Mouse (Mus musculus): ENCODE data around the gene Pigu. TPM values are rescaled to one million over a fixed set of nuclear protein-coding genes. Genes with fewer than 3 reads are reported as not detected.

Pigu gene
- total and polyA plus RNA-seq, 2 experiments, result 9.3 to 24.0 TPM

DNA sequence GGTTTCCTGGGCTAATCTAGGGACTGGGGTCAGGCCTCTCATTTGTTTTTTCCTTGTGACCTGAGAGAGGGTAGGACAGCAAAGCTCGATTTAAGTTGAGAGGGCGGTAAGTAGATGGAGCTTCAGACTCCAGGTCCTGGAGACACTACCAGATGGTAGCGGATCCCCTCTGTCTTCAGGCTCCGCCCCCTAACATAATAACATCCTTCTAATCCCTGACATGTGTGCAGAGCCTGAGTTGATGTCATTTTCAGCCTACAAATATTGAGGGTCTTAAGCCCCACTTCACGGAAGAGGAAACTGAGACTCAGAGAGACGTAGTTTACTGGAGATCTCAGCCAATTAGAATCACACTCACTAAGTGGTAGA is 25.1 kb upstream of the Pigu start:
- H3K9ac ChIP-seq (ENCODE audit: low read depth, low read length), result peak overlapping the region; percentile 92
- WGBS, result 7% methylated on average over 6 of the region's 6 CpGs
- H3K27me3 ChIP-seq (ENCODE audit: control insufficient read depth, insufficient read depth, low read length), result no peaks in the 10 kb centered on the region
- peak overlapping the region; percentile 78 for H3K4me3 ChIP-seq (ENCODE audit: insufficient read depth, low read depth, low read length)
- H3K4me1 ChIP-seq (ENCODE audit: control insufficient read depth, insufficient read depth, low read length), result peaks cover 33% of the 10 kb centered on the region
- peaks cover 27% of the 10 kb centered on the region for H3K36me3 ChIP-seq (ENCODE audit: control insufficient read depth, insufficient read depth, low read length)
- no peak for DNase-seq (ENCODE audit: extremely low read depth, low read depth, low spot score)
- peak overlapping the region; percentile 97 for H3K27ac ChIP-seq (replicated peaks; ENCODE audit: insufficient read depth, low read depth, low read length)
- no peak for TF ChIP-seq CTCF (IDR thresholded peaks at IDR 0.05; ENCODE audit: low read depth, low read length)
- no peak for TF ChIP-seq POLR2A (IDR thresholded peaks at IDR 0.05; ENCODE audit: extremely low read depth, insufficient read depth, low read length)
- H3K79me2 ChIP-seq (ENCODE audit: control insufficient read depth, insufficient read depth, low read length), result peaks cover 16% of the 10 kb centered on the region; the same call in 1 of the 2 replicates

DNA sequence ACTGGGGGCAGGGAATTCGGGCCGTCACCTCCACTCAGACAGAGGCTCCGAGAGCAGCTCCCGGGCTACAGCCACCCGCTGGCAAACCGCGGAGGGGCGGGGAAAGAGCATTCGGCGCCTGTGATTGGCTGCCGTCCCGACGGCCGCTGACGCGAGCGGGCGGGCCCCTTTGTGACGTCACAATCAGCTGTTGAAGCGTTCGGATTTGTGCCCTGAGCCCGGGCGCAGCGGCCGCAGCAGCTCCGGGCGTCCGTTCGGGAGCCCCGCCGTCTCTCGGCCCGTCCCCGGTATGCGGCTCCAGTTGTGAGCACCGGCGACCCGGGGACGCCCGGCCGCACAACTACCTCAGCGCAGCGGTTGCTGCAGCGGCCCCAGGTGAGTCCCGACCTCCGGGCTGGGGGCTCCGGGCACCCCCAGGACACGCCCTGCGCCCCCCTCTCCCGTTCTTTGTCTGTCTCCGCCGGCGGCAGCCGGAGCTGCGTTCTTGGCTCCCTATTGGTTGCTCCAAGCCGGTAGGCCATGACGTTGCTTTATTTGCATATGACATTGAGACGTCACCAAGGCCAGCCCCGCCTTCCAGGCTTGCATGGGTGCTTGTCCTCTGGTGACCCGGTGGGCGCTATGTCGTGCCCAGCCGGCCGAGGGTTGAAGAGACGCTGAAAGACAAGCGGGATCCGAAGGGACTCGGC is 24.6 kb upstream of the Pigu start:
- Histone ChIP-seq H3K4me1 (ENCODE audit: control insufficient read depth, insufficient read depth, low read length) (peaks cover 33% of the 10 kb centered on the region), H3K27ac (replicated peaks; ENCODE audit: insufficient read depth, low read depth, low read length) (peak overlapping the region; percentile 99), H3K9ac (ENCODE audit: low read depth, low read length) (peak overlapping the region; percentile 96), H3K79me2 (ENCODE audit: control insufficient read depth, insufficient read depth, low read length) (peaks cover 16% of the 10 kb centered on the region; the same call in 1 of the 2 replicates), H3K36me3 (ENCODE audit: control insufficient read depth, insufficient read depth, low read length) (peaks cover 21% of the 10 kb centered on the region), H3K4me3 (ENCODE audit: insufficient read depth, low read depth, low read length) (peak overlapping the region; percentile 78), H3K27me3 (ENCODE audit: control insufficient read depth, insufficient read depth, low read length) (no peaks in the 10 kb centered on the region)
- WGBS, result under 1% methylated on average over 68 of the region's 68 CpGs
- DNase-seq (ENCODE audit: extremely low read depth, low read depth, low spot score), result peak; percentile 94
- peak; percentile 69 for TF ChIP-seq POLR2A (IDR thresholded peaks at IDR 0.05; ENCODE audit: extremely low read depth, insufficient read depth, low read length)
- TF ChIP-seq CTCF (IDR thresholded peaks at IDR 0.05; ENCODE audit: low read depth, low read length), result no peak

DNA sequence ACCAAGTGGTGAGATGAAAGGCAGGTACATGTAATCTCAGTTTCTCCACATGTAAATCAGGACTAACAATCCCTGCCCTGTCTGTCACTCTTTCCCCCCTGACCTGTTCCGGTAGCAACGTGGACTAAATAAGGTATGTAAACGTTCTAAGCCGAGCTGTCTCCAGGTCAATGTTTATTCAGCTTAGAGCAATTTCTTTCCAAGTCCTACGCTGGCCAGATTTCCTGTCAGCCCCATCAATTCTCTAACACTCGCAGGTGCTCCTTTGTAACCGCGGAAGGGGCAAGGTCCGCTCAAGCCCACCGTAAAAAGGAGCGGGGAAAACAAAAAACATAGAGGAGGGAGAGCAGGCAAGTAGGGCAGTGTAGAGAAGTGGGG is 23.8 kb upstream of the Pigu start:
- H3K79me2 ChIP-seq (ENCODE audit: control insufficient read depth, insufficient read depth, low read length), result peaks cover 16% of the 10 kb centered on the region; the same call in 1 of the 2 replicates
- H3K36me3 ChIP-seq (ENCODE audit: control insufficient read depth, insufficient read depth, low read length), result peaks cover 19% of the 10 kb centered on the region
- H3K4me1 ChIP-seq (ENCODE audit: control insufficient read depth, insufficient read depth, low read length), result peaks cover 33% of the 10 kb centered on the region
- no peaks in the 10 kb centered on the region for H3K27me3 ChIP-seq (ENCODE audit: control insufficient read depth, insufficient read depth, low read length)
- WGBS, result 5% methylated on average over 11 of the region's 11 CpGs
- DNase-seq (ENCODE audit: extremely low read depth, low read depth, low spot score), result peak; percentile 87
- H3K9ac ChIP-seq (ENCODE audit: low read depth, low read length), result peak overlapping the region; percentile 87
- TF ChIP-seq POLR2A (IDR thresholded peaks at IDR 0.05; ENCODE audit: extremely low read depth, insufficient read depth, low read length) (no peak), CTCF (IDR thresholded peaks at IDR 0.05; ENCODE audit: low read depth, low read length) (no peak)
- peak overlapping the region; percentile 51 for H3K4me3 ChIP-seq (ENCODE audit: insufficient read depth, low read depth, low read length)
- peak overlapping the region; percentile 99 for H3K27ac ChIP-seq (replicated peaks; ENCODE audit: insufficient read depth, low read depth, low read length)

DNA sequence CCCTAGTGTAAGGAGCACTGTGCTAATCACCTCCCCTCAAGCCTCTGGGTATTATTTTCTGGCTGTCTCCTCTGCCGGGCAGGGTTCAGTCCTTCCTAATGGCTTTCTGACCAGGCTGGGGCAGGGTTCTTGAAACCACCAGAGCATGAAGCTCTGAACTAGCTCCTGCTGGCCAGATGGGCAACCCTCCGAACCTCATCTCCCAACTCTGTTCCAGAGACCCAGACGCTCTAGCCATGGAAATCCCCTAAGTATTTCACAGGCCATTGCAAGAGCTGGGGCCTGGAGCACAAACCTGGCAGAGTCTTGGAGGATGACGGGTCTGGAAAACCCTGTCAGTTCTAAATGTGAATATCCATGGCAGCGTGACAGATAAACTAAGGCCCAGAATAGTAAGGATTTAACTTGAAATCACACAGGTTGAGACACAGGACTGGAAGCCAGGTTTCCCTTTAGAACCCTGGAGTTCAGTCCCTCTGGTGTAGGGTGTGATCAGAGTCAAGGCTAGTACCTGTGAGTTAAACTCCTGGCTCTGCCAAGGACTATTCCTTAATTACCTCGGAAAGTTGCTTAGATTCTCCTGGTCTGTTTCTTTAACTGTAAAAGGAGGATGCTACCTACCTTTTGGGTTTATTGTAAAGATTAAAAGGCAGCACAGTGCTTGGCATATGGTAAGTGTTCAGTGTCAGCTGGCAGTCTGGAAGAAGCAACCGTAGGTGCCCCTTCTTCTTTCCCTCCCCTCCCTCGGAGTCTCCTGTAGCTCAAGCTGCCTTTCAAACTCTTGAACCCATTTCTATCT is 23.2 kb upstream of the Pigu start, which contains the start of gene Trp53inp2:
Trp53inp2 (plus strand) TSS at position 799 of the 799 bp plus-strand sequence.
- TF ChIP-seq CTCF (IDR thresholded peaks at IDR 0.05; ENCODE audit: low read depth, low read length), result no peak
- TF ChIP-seq POLR2A (IDR thresholded peaks at IDR 0.05; ENCODE audit: extremely low read depth, insufficient read depth, low read length), result no peak
- peaks cover 28% of the 10 kb centered on the region for H3K4me1 ChIP-seq (ENCODE audit: control insufficient read depth, insufficient read depth, low read length)
- H3K27me3 ChIP-seq (ENCODE audit: control insufficient read depth, insufficient read depth, low read length), result no peaks in the 10 kb centered on the region
- peaks cover 14% of the 10 kb centered on the region for H3K36me3 ChIP-seq (ENCODE audit: control insufficient read depth, insufficient read depth, low read length)
- peak within 1 kb of the TSS; percentile 96 for H3K9ac ChIP-seq (ENCODE audit: low read depth, low read length)
- H3K4me3 ChIP-seq (ENCODE audit: insufficient read depth, low read depth, low read length), result peak within 1 kb of the TSS; percentile 78
- H3K79me2 ChIP-seq (ENCODE audit: control insufficient read depth, insufficient read depth, low read length), result peaks cover 16% of the 10 kb centered on the region; the same call in 1 of the 2 replicates
- WGBS, result 32% methylated on average over 8 of the region's 8 CpGs
- H3K27ac ChIP-seq (replicated peaks; ENCODE audit: insufficient read depth, low read depth, low read length), result peak within 1 kb of the TSS; percentile 99
- DNase-seq (ENCODE audit: extremely low read depth, low read depth, low spot score), result peak; percentile 65

DNA sequence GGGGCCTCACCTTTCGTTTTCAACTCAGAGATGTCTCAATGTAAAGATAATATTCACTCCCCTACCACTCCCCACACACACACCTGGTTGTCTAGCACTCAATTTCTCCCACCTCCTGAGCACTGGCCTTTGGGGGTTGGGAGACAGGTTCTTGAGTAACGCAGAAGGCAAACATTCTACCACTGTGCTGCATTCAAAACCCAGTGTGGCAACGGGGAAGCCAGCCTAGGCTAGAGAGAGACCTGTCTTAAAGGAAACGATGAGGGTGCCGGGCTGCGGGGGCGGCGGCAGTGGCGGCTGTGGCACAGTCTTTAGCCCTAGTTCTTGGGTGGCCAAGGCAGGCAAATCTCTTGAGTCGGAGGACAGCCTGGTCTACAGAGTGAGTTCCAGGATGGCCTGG is 19.0 kb upstream of the Pigu start:
- 86% methylated on average over 10 of the region's 10 CpGs for WGBS
- DNase-seq (ENCODE audit: extremely low read depth, low read depth, low spot score), result no peak
- TF ChIP-seq CTCF (IDR thresholded peaks at IDR 0.05; ENCODE audit: low read depth, low read length), result no peak
- TF ChIP-seq POLR2A (IDR thresholded peaks at IDR 0.05; ENCODE audit: extremely low read depth, insufficient read depth, low read length), result no peak

More for the DNA sequence above, 19.0 kb upstream of the Pigu start:
- no peak overlapping the region for H3K4me3 ChIP-seq (ENCODE audit: insufficient read depth, low read depth, low read length)
- H3K36me3 ChIP-seq (ENCODE audit: control insufficient read depth, insufficient read depth, low read length), result no peaks in the 10 kb centered on the region
- H3K27me3 ChIP-seq (ENCODE audit: control insufficient read depth, insufficient read depth, low read length), result no peaks in the 10 kb centered on the region
- H3K79me2 ChIP-seq (ENCODE audit: control insufficient read depth, insufficient read depth, low read length), result no peaks in the 10 kb centered on the region
- H3K27ac ChIP-seq (replicated peaks; ENCODE audit: insufficient read depth, low read depth, low read length), result no peak overlapping the region; the same call in 1 of the 2 replicates
- no peak overlapping the region for H3K9ac ChIP-seq (ENCODE audit: low read depth, low read length)
- H3K4me1 ChIP-seq (ENCODE audit: control insufficient read depth, insufficient read depth, low read length), result peaks cover 37% of the 10 kb centered on the region
